Mouse (Mus musculus): ENCODE results near the gene Psmb3.

GRCm38 (mm10) chr11:97697199-97697890 lies 5.9 kb upstream of the Psmb3 start:
- TF ChIP-seq CTCF (IDR thresholded peaks at IDR 0.05; ENCODE audit: extremely low read depth, insufficient read length, insufficient replicate concordance, low read depth, low read length) (no peak), POLR2A (IDR thresholded peaks at IDR 0.05; ENCODE audit: low read depth, low read length) (no peak)
